Mouse (Mus musculus) B cell, adult (primary cell): ENCODE data around the gene Slco1b2. TPM values are rescaled to one million over a fixed set of nuclear protein-coding genes. Genes with fewer than 3 reads are reported as not detected.

Source experiments
- total RNA-seq: library from RNA; stranded (reverse); gene quantifications from 4 replicates; pipeline ENCODE4 v1.2.4, GENCODE M21; 2023; ENCODE audit not compliant: inconsistent age

Slco1b2 gene
- not detected in 4 replicates for total RNA-seq

GRCm38 (mm10) chr6:141629291-141629690 is at the start of gene Slco1b2:
Gene Slco1b2, plus strand, starts transcription at chr6:141629518.

Other genes with a start within 250 kb of the Slco1b2 start
- not detected in 4 replicates for gene Slco1c1, start 105.2 kb upstream of the Slco1b2 start, total RNA-seq
- not detected in 4 replicates for gene Gm5724, start 144.3 kb downstream of the Slco1b2 start, total RNA-seq
- not detected in 4 replicates for gene Slco1a4, start 226.7 kb downstream of the Slco1b2 start, total RNA-seq